Mouse (Mus musculus) CH12.LX (cell line): ENCODE measurements around the gene Txnrd1. TPM values are rescaled to one million over a fixed set of nuclear protein-coding genes. Genes with fewer than 3 reads are reported as not detected.

ENCODE experiments used
- DNase-seq: peaks from one replicate; pipeline ENCODE4 v3.0.0-alpha.2; 2013; ENCODE audit errors: extremely low read depth
- H3K27ac ChIP-seq: 2 replicates; pipeline ENCODE4 v1.5.1; 2012; ENCODE audit warnings: low read depth, mild to moderate bottlenecking, control low read depth, moderate library complexity; ENCODE audit not compliant: insufficient read depth
- H3K27me3 ChIP-seq: replicated peaks from 2 replicates; pipeline ENCODE3; 2012; ENCODE audit warnings: inconsistent platforms
- H3K36me3 ChIP-seq, 2 experiments: replicated peaks in 1 of 2; 2 replicates each; pipeline versions ENCODE3 to v1.6.1; 2012; ENCODE audit warnings: inconsistent platforms in 1 of 2, low read length in 1 of 2, mild to moderate bottlenecking in 1 of 2, mixed read lengths in 1 of 2, moderate library complexity in 1 of 2; ENCODE audit not compliant: control insufficient read depth in 1 of 2, insufficient read depth in 1 of 2
- H3K4me1 ChIP-seq, 2 experiments: 2 replicates each; pipeline ENCODE4 v1.6.1; 2012; ENCODE audit warnings: inconsistent platforms in 1 of 2, moderate library complexity in 1 of 2; ENCODE audit not compliant: insufficient read depth in 2 of 2, control insufficient read depth in 1 of 2
- H3K4me2 ChIP-seq: 2 replicates; pipeline ENCODE4 v1.6.1; 2012; ENCODE audit warnings: low read depth, mild to moderate bottlenecking, control low read depth; ENCODE audit not compliant: poor library complexity, insufficient read depth, severe bottlenecking
- H3K4me3 ChIP-seq, 3 experiments: fragments of 150-350 bp in 1 of 3; sonication (generic) in 1 of 3; replicated peaks in 1 of 3; 2 replicates each; pipeline versions ENCODE3 to v1.5.1; 2011 to 2012; ENCODE audit warnings: low read depth in 2 of 3, low read length in 2 of 3, mild to moderate bottlenecking in 2 of 3, moderate library complexity in 2 of 3, control low read depth in 1 of 3, improper control_type of control experiment in 1 of 3, inconsistent platforms in 1 of 3, mixed read lengths in 1 of 3; ENCODE audit not compliant: poor library complexity in 1 of 3
- H3K79me2 ChIP-seq: replicated peaks from 2 replicates; pipeline ENCODE4 v1.6.1; 2012; ENCODE audit warnings: mild to moderate bottlenecking, moderate library complexity; ENCODE audit not compliant: control insufficient read depth, poor library complexity, insufficient read depth, severe bottlenecking; ENCODE audit errors: extremely low read depth
- H3K9ac ChIP-seq: 2 replicates; pipeline ENCODE4 v1.6.1; 2012; ENCODE audit warnings: low read depth, mild to moderate bottlenecking, control low read depth, moderate library complexity; ENCODE audit not compliant: insufficient read depth
- H3K9me3 ChIP-seq: replicated peaks from 2 replicates; pipeline ENCODE3; 2012; ENCODE audit warnings: low read length, inconsistent platforms, mixed read lengths
- CHD1 ChIP-seq: IDR thresholded peaks from 2 replicates; pipeline ENCODE4 v1.6.1; 2012; ENCODE audit warnings: low read depth, low read length, improper control_type of control experiment, inconsistent platforms
- CHD2 ChIP-seq: IDR thresholded peaks from 2 replicates; pipeline ENCODE4 v1.6.1; 2011; ENCODE audit warnings: low read length, improper control_type of control experiment
- CTCF ChIP-seq, 2 experiments: IDR thresholded peaks in 1 of 2; conservative IDR thresholded peaks in 1 of 2; 2 replicates each; pipeline ENCODE4 v1.5.1; 2011 to 2012; ENCODE audit warnings: low read depth in 2 of 2, low read length in 2 of 2, improper control_type of control experiment in 1 of 2, inconsistent platforms in 1 of 2, mild to moderate bottlenecking in 1 of 2, moderate library complexity in 1 of 2
- ELF1 ChIP-seq: IDR thresholded peaks from 2 replicates; pipeline ENCODE4 v1.6.1; 2014; ENCODE audit warnings: low read depth, mild to moderate bottlenecking, inconsistent platforms, low read length, improper control_type of control experiment
- GABPA ChIP-seq: IDR thresholded peaks from 2 replicates; pipeline ENCODE4 v1.6.1; 2012; ENCODE audit warnings: low read depth, low read length, improper control_type of control experiment, inconsistent platforms; ENCODE audit not compliant: insufficient replicate concordance
- JUN ChIP-seq: IDR thresholded peaks from 2 replicates; pipeline ENCODE4 v1.6.1; 2011; ENCODE audit warnings: low read depth, mild to moderate bottlenecking, low read length, improper control_type of control experiment, moderate library complexity; ENCODE audit not compliant: insufficient read depth
- MAZ ChIP-seq: IDR thresholded peaks from 2 replicates; pipeline ENCODE4 v1.6.1; 2012; ENCODE audit warnings: low read depth, mild to moderate bottlenecking, inconsistent platforms, low read length, improper control_type of control experiment, moderate library complexity
- NRF1 ChIP-seq: IDR thresholded peaks from 2 replicates; pipeline ENCODE4 v1.6.1; 2014; ENCODE audit warnings: low read depth, mild to moderate bottlenecking, inconsistent platforms, low read length, improper control_type of control experiment, moderate library complexity
- PAX5 ChIP-seq: IDR thresholded peaks from 2 replicates; pipeline ENCODE4 v1.6.1; 2012; ENCODE audit warnings: low read length, inconsistent platforms, mixed read lengths
- RAD21 ChIP-seq: IDR thresholded peaks from 2 replicates; pipeline ENCODE4 v1.6.1; 2011; ENCODE audit warnings: low read depth, mild to moderate bottlenecking, low read length, improper control_type of control experiment, moderate library complexity
- SMC3 ChIP-seq: IDR thresholded peaks from 2 replicates; pipeline ENCODE4 v1.6.1; 2011; ENCODE audit warnings: low read depth, low read length, improper control_type of control experiment
- TBP ChIP-seq: conservative IDR thresholded peaks from 2 replicates; pipeline ENCODE4 v1.6.1; 2011; ENCODE audit warnings: low read depth, low read length, improper control_type of control experiment
- USF1 ChIP-seq: IDR thresholded peaks from 2 replicates; pipeline ENCODE4 v1.6.1; 2014; ENCODE audit warnings: low read depth, mild to moderate bottlenecking, inconsistent platforms, low read length, improper control_type of control experiment
- ZC3H11A ChIP-seq: IDR thresholded peaks from 2 replicates; pipeline ENCODE4 v1.6.1; 2012; ENCODE audit warnings: low read depth, mild to moderate bottlenecking, inconsistent platforms, low read length, improper control_type of control experiment
- ZKSCAN1 ChIP-seq: IDR thresholded peaks from 2 replicates; pipeline ENCODE4 v1.6.1; 2012; ENCODE audit warnings: low read depth, inconsistent platforms, low read length, improper control_type of control experiment, borderline replicate concordance
- dilution Hi-C: fragments of 300-500 bp; cut with MboI; formaldehyde crosslinking; loops from 2 replicates; pipeline ENCODE4 v1.14.3; 2020; ENCODE audit warnings: low sequenced_read_pairs; ENCODE audit not compliant: extremely low pct_unique_long_range_greater_than_20kb, extremely low pct_ligation_motif_present
- in situ Hi-C: fragments of 300-500 bp; cut with MboI; formaldehyde crosslinking; loops from 3 replicates; pipeline ENCODE4 v1.14.3; 2019; ENCODE audit warnings: low sequenced_read_pairs, low pct_ligation_motif_present, low pct_unique_long_range_greater_than_20kb, mixed read lengths
- polyA plus RNA-seq: library from polyadenylated mRNA; unstranded; fragments of >175 nt; gene quantifications from 2 replicates; pipeline ENCODE4 v1.2.1, GENCODE M21; 2012; ENCODE audit warnings: low read depth; ENCODE audit not compliant: insufficient read length
- total RNA-seq, 2 experiments: library from RNA; depleted of rRNA; stranded (reverse); fragments of 300-350 nt in 1 of 2; fragments of >200 nt in 1 of 2; gene quantifications; 2 replicates each; pipeline ENCODE4 v1.2.3; 2012 to 2014

Gene Txnrd1
- total and polyA plus RNA-seq, 3 experiments, result 92.1 to 254 (median 133) TPM

DNA sequence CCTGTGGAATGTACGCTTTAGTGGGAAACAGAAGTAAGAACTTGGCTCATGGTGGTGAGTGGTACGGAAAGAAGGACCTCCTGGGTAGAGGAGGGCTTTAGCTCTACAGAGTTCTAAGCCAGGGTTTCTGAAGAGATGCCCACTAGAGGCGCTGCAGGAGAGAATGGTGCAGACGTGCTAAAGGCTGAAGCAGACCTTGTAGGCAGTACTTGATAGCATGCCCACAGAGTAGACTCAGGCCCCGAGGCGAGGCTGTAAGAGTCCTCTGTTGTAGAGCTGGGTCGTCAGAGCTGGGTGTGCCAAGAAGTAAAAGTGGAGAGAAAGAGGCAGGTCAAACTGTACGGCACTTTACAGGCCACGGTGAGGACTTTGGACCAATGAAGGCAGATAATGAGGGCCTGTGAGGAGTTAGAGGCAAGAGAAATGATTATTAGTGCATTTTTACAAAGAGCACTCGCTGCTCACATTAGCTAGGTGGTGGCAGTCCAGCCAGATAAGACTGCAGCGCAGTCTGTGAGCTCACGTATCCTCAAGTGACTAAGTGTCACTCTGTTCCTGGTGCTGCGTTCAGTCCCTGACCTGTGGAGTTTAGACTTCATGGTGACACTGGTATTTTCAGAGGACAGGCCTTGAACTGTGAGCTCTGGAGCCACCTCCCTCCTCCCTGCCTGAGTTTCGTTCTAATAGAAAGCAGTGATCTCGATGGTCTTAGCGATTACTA lies 42.5 kb downstream of the Txnrd1 start:
- in situ Hi-C loops, result no loop called here

DNA sequence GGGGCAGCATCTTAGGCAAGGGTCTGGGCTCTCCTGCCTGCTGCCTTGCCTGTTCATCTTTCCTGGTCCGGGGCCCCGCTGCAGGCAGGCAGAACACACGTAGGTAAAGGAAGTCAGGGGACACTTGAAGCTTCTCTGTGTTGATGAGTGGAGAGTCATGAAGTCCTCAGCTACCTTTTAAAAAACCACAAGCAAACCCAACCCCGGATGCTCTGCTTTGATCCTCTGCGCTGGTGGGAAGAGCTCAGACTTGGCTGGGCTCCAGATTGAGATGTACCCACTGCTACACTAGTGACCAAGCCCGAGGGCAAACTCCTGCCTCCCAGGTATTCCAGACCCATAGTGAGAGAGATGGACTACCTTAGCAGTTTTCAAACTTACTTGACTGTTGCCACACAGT lies 53.6 kb downstream of the Txnrd1 start:
- H3K4me2 ChIP-seq, result no peak overlapping the region
- H3K36me3 ChIP-seq, result peaks cover 81 to 96% of the 10 kb centered on the region in 2 experiments
- H3K9ac ChIP-seq, result no peak overlapping the region
- no peaks in the 10 kb centered on the region for H3K79me2 ChIP-seq
- no peak overlapping the region for H3K27ac ChIP-seq
- H3K4me3 ChIP-seq, result no peak overlapping the region
- H3K9me3 ChIP-seq, result no peaks in the 10 kb centered on the region
- no peaks in the 10 kb centered on the region for H3K4me1 ChIP-seq
- TF ChIP-seq USF1 (no peak), GABPA (no peak), JUN (no peak), TBP (no peak), ZKSCAN1 (no peak), PAX5 (no peak), ELF1 (no peak), ZC3H11A (no peak), CHD2 (no peak), CHD1 (no peak), SMC3 (no peak), NRF1 (no peak), RAD21 (no peak)
- DNase-seq, result no peak
- in situ Hi-C loops, result no loop called here
- no peaks in the 10 kb centered on the region for H3K27me3 ChIP-seq
- dilution Hi-C loops, result no loop called here

More for the DNA sequence above, 42.5 kb downstream of the Txnrd1 start:
- H3K4me3 ChIP-seq, result no peak overlapping the region
- peaks cover 74 to 99% of the 10 kb centered on the region in 2 experiments for H3K36me3 ChIP-seq
- no peaks in the 10 kb centered on the region for H3K9me3 ChIP-seq
- H3K4me1 ChIP-seq, result peaks cover 6 to 35% of the 10 kb centered on the region in 2 experiments; a peak in 3 of 4 replicates
- H3K79me2 ChIP-seq, result peaks cover 27% of the 10 kb centered on the region
- H3K27ac ChIP-seq, result peak overlapping the region; percentile 14; the same call in 1 of the 2 replicates
- TF ChIP-seq SMC3, result peak; percentile 22
- peak; percentile 13 for TF ChIP-seq RAD21
- no peak for TF ChIP-seq MAZ
- peak; percentile 20 to 50; a peak in 2 of 4 replicates for TF ChIP-seq CTCF (conservative IDR thresholded peaks at IDR 0.05 in 1 of 2, IDR thresholded peaks at IDR 0.05 in 1 of 2; ENCODE audit: low read depth in 2 of 2, low read length in 2 of 2)
- H3K4me2 ChIP-seq, result no peak overlapping the region
- no peak overlapping the region for H3K9ac ChIP-seq
- DNase-seq, result no peak
- dilution Hi-C loops, result no loop called here
- no peaks in the 10 kb centered on the region for H3K27me3 ChIP-seq
